Mouse (Mus musculus): Measurements from ENCODE around the gene Sdf2. TPM values are rescaled to one million over a fixed set of nuclear protein-coding genes. Genes with fewer than 3 reads are reported as not detected.

Sdf2 gene
- polyA plus RNA-seq (2015; fragmentation: Nextera tagmentation; extraction: Ambion mirVana): 61.8 and 66.6 TPM in 2 replicates

DNA sequence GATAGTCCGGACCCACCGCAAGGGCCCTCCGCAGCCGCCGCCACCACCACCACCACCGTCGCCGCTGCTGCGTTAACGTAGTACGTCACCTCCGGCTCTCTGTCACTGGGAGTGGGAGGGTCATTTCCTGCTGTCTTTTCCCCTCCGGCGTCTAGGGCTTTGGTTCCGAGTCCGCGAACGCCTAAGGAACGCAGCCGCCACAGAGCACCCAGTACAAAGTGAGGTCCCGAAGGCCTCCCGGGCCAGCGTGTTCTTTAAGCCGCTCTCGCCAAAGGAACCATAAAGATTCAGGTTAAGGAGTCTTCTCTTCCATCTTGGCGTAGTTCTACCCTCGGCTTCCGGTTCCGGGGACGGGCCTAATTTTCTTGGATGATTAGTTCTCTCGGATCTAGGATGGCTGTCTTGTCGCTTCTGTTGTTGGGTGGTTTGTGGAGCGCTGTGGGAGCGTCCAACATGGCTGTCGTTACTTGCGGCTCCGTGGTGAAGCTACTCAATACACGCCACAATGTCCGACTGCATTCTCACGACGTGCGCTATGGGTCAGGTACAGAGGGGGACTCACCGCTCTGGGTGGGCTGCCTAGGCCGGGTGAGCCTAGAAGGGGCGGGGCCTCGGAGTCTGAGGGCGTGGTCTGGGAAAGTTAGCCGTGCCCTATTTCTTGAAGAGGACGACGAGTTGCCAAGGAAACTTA, at the start of gene Sdf2, which contains the start of gene Supt6:
Sdf2 (plus strand) TSS at position 120 of the 691 bp plus-strand sequence.
Supt6 (minus strand) TSS at position 361 of the 691 bp plus-strand sequence.
- peak within 1 kb of the TSS; percentile 72 for H3K4me2 ChIP-seq (replicated peaks; ENCODE audit: low read depth)
- no peaks in the 10 kb centered on the region for H3K27me3 ChIP-seq (replicated peaks; ENCODE audit: control insufficient read depth, insufficient read depth, low read length)
- peak within 1 kb of the TSS; percentile 72 for H3K4me3 ChIP-seq (ENCODE audit: low read depth, low read length)
- WGBS: under 1% methylated on average over 50 of the region's 50 CpGs
- no peak for TF ChIP-seq CTCF (IDR thresholded peaks at IDR 0.05; ENCODE audit: low read depth)
- peaks cover 13% of the 10 kb centered on the region for H3K36me3 ChIP-seq (ENCODE audit: control insufficient read depth, insufficient read depth)
- ATAC-seq: peak; percentile 87
- H3K9me3 ChIP-seq (ENCODE audit: control insufficient read depth): no peaks in the 10 kb centered on the region
- H3K4me1 ChIP-seq (replicated peaks; ENCODE audit: control insufficient read depth, insufficient read depth, low read length): peaks cover 5% of the 10 kb centered on the region
- H3K27ac ChIP-seq (ENCODE audit: low read depth, low read length): peak within 1 kb of the TSS; percentile 93
- H3K9ac ChIP-seq (ENCODE audit: low read depth, low read length): peak within 1 kb of the TSS; percentile 82

DNA sequence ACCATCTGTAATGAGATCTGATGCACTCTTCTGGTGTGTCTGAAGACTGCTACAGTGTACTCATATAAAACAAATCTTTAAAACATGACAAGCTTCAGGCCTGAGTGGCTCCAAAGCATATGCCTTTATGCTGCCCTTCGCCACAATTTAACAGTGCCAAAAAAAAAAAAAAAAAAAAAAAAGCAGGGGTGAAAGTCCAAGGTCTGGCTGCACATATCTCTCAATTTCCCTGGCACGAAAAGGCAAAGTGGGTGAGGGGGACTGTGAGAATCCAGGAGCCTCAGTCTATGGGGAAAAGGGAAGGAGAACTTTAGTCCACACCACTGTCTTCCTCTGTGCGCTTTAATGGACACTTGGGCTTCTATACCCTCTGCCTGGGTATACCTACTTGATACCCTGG, 43.2 kb upstream of the Sdf2 start:
- Histone ChIP-seq H3K4me1 (replicated peaks; ENCODE audit: control insufficient read depth, insufficient read depth, low read length) (no peaks in the 10 kb centered on the region; the same call in 1 of the 2 replicates), H3K9ac (ENCODE audit: low read depth, low read length) (no peak overlapping the region), H3K36me3 (ENCODE audit: control insufficient read depth, insufficient read depth) (peaks cover 21% of the 10 kb centered on the region), H3K27me3 (replicated peaks; ENCODE audit: control insufficient read depth, insufficient read depth, low read length) (no peaks in the 10 kb centered on the region), H3K9me3 (ENCODE audit: control insufficient read depth) (no peaks in the 10 kb centered on the region), H3K27ac (ENCODE audit: low read depth, low read length) (no peak overlapping the region), H3K4me2 (replicated peaks; ENCODE audit: low read depth) (no peak overlapping the region), H3K4me3 (ENCODE audit: low read depth, low read length) (no peak overlapping the region)
- ATAC-seq: 0 out of 2 replicates have a peak, but pooled peaks have one; percentile 16
- TF ChIP-seq CTCF (IDR thresholded peaks at IDR 0.05; ENCODE audit: low read depth): no peak
- 55% methylated on average over 3 of the region's 3 CpGs for WGBS

DNA sequence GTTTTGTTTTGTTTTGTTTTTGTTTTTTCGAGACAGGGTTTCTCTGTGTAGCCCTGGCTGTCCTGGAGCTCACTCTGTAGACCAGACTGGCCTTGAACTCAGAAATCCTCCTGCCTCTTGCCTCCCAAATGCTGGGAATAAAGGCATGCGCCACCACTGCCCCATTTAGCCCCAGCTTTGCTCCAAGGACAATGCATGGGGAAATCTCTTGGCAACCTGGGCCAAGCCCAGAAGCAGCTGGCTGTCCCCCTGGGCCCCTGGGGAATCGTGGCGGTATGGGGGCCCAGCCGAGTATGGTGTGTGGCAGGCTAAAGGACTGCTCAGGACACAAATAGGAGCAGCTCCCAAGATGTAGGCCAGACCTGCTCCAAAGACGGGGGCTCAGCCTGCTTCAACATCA, 41.3 kb upstream of the Sdf2 start:
- WGBS: 73% methylated on average over 6 of the region's 6 CpGs
- Histone ChIP-seq H3K27ac (ENCODE audit: low read depth, low read length) (no peak overlapping the region), H3K4me2 (replicated peaks; ENCODE audit: low read depth) (no peak overlapping the region), H3K9me3 (ENCODE audit: control insufficient read depth) (no peaks in the 10 kb centered on the region), H3K27me3 (replicated peaks; ENCODE audit: control insufficient read depth, insufficient read depth, low read length) (no peaks in the 10 kb centered on the region), H3K36me3 (ENCODE audit: control insufficient read depth, insufficient read depth) (peaks cover 40% of the 10 kb centered on the region), H3K9ac (ENCODE audit: low read depth, low read length) (no peak overlapping the region), H3K4me1 (replicated peaks; ENCODE audit: control insufficient read depth, insufficient read depth, low read length) (no peaks in the 10 kb centered on the region; the same call in 1 of the 2 replicates), H3K4me3 (ENCODE audit: low read depth, low read length) (no peak overlapping the region)
- no peak for TF ChIP-seq CTCF (IDR thresholded peaks at IDR 0.05; ENCODE audit: low read depth)
- no peak for ATAC-seq

DNA sequence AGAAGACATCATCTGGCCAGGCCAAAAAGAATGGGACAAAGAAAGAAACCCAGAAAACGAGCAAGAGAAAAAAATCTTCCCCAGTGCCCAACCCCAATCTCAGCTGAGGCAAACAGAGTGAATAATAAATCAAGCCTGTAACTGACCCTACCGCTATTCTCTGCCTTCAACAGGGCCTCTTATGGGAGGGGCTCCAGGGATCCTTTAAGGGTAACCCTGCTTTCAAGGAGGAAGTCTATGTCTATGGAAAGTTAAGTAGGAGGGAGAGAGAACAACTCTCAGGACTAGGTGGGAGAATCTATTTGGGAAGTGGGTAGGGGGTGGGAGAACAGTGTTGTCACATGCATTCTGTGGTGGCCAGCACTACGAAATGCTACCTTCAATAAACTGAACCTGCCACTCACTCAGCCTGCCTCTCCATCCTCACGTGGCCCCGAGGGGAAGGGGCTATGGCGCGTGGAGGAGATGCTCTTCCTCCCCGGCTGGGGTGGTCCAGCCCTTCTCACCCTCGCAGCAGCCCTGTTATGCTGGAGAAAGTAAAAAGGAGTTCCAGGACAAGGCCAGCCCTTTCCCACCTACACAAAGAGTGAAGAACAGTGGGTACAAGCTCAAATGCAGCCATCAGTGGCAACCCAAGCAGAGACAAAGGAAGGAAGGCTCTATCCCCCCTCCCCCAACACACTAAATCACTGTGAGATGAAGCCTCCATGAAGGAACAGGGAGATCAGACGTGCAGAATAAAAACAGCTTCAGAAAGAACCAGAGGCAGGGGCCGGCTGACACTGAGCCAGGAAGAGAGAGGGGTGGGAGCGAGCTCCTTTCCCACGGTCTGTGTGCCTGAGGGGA, 40.0 kb upstream of the Sdf2 start:
- peaks cover 51% of the 10 kb centered on the region for H3K36me3 ChIP-seq (ENCODE audit: control insufficient read depth, insufficient read depth)
- no peak overlapping the region for H3K4me2 ChIP-seq (replicated peaks; ENCODE audit: low read depth)
- H3K9me3 ChIP-seq (ENCODE audit: control insufficient read depth): no peaks in the 10 kb centered on the region
- 54% methylated on average over 13 of the region's 13 CpGs for WGBS
- H3K27ac ChIP-seq (ENCODE audit: low read depth, low read length): no peak overlapping the region
- no peak for ATAC-seq
- H3K4me1 ChIP-seq (replicated peaks; ENCODE audit: control insufficient read depth, insufficient read depth, low read length): no peaks in the 10 kb centered on the region; the same call in 1 of the 2 replicates
- no peak overlapping the region for H3K9ac ChIP-seq (ENCODE audit: low read depth, low read length)
- H3K27me3 ChIP-seq (replicated peaks; ENCODE audit: control insufficient read depth, insufficient read depth, low read length): no peaks in the 10 kb centered on the region
- no peak overlapping the region for H3K4me3 ChIP-seq (ENCODE audit: low read depth, low read length)
- TF ChIP-seq CTCF (IDR thresholded peaks at IDR 0.05; ENCODE audit: low read depth): no peak

DNA sequence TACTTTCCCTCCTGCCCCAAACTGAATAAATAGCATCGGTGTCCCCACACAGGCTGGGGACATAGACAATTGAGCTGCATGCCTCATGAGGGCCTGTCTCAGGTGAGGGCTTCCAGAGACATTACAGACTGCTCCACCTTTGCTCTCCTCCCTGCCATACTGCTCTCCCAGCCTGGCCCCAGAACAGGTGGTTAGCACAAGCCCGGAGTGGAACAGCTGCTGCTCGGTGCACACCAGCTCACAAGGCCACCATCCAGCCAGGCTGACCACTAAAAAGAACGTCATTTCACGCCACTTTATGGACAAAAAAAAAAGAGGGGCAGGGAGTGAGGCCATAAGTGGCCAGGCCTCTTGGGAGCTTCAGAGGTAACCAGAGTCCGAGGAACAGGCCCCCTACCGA, 38.4 kb upstream of the Sdf2 start:
- no peak overlapping the region for H3K27ac ChIP-seq (ENCODE audit: low read depth, low read length)
- no peak overlapping the region for H3K9ac ChIP-seq (ENCODE audit: low read depth, low read length)
- no peaks in the 10 kb centered on the region for H3K9me3 ChIP-seq (ENCODE audit: control insufficient read depth)
- TF ChIP-seq CTCF (IDR thresholded peaks at IDR 0.05; ENCODE audit: low read depth): no peak
- no peaks in the 10 kb centered on the region; the same call in 1 of the 2 replicates for H3K4me1 ChIP-seq (replicated peaks; ENCODE audit: control insufficient read depth, insufficient read depth, low read length)
- H3K27me3 ChIP-seq (replicated peaks; ENCODE audit: control insufficient read depth, insufficient read depth, low read length): no peaks in the 10 kb centered on the region
- 91% methylated on average over 7 of the region's 7 CpGs for WGBS
- ATAC-seq: no peak
- H3K36me3 ChIP-seq (ENCODE audit: control insufficient read depth, insufficient read depth): peaks cover 67% of the 10 kb centered on the region
- H3K4me3 ChIP-seq (ENCODE audit: low read depth, low read length): no peak overlapping the region
- no peak overlapping the region for H3K4me2 ChIP-seq (replicated peaks; ENCODE audit: low read depth)

DNA sequence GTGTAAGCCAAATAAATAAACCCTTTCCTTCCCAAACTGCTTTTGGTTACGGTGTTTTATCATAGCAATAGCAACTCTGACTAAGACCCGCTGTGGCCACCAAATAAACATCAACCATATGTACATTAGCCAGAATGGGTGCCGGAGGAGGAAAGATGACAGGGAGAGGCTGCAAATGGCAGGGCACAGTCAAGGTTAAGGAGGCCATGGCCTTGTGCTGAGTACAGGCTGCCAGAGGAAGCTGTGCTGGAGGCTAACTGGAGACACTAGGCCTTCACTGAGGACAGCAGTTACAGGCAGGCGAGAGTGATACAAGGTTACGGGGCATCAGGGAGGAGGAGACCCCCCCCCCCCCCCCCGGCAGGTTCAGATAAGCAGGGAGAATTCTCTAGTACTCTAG, 35.7 kb upstream of the Sdf2 start:
- WGBS: 92% methylated on average over 6 of the region's 6 CpGs

More for the DNA sequence above, 35.7 kb upstream of the Sdf2 start:
- Histone ChIP-seq H3K27me3 (replicated peaks; ENCODE audit: control insufficient read depth, insufficient read depth, low read length) (no peaks in the 10 kb centered on the region), H3K9ac (ENCODE audit: low read depth, low read length) (no peak overlapping the region), H3K9me3 (ENCODE audit: control insufficient read depth) (no peaks in the 10 kb centered on the region), H3K27ac (ENCODE audit: low read depth, low read length) (no peak overlapping the region), H3K36me3 (ENCODE audit: control insufficient read depth, insufficient read depth) (peaks cover 88% of the 10 kb centered on the region), H3K4me2 (replicated peaks; ENCODE audit: low read depth) (no peak overlapping the region), H3K4me1 (replicated peaks; ENCODE audit: control insufficient read depth, insufficient read depth, low read length) (no peaks in the 10 kb centered on the region; the same call in 1 of the 2 replicates), H3K4me3 (ENCODE audit: low read depth, low read length) (no peak overlapping the region)
- TF ChIP-seq CTCF (IDR thresholded peaks at IDR 0.05; ENCODE audit: low read depth): no peak
- ATAC-seq: no peak

Data from intestine, postnatal 0 days (tissue).